Mouse (Mus musculus): ENCODE measurements at regions not wholly inside any gene's neighbourhood (a gene's known extent, or its start where the extent isn't known, plus 50 kb on each side); places are given as distances from the start of the nearest gene placed in this dataset.

DNA sequence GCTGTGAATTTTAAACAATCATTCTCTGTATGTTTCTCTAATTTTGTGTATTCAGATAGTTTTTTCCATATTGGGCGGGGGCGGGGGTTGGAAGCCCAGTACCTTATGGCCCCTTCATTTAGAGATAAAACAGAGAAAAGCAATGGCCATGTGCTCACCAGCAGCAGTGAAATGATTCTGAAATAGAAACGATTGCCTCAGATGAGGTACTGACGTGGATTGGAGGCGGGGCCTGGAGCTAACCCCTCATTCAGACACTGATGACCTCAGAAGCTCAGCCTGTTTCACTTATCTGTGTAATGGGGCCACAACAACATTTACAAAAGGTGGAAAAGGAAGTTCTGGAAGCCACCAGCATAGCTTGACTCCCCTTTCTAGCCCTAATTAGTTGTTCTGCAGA lies 223.0 kb upstream of the Irx5 start:
- Histone ChIP-seq H3K27me3 (ENCODE audit: insufficient read depth, low read length) (peaks cover 18% of the 10 kb centered on the region), H3K4me1 (replicated peaks; ENCODE audit: low read depth, low read length) (peaks cover 57% of the 10 kb centered on the region), H3K9me3 (ENCODE audit: low read length) (peaks cover 3% of the 10 kb centered on the region; the same call in 1 of the 2 replicates), H3K36me3 (ENCODE audit: insufficient read depth, low read length) (no peaks in the 10 kb centered on the region), H3K4me3 (replicated peaks; ENCODE audit: low read length) (peak overlapping the region; percentile 37)
- no peak for TF ChIP-seq NANOG (IDR thresholded peaks at IDR 0.05; ENCODE audit: borderline replicate concordance, low read length)
- TF ChIP-seq POU5F1 (IDR thresholded peaks at IDR 0.05; ENCODE audit: borderline replicate concordance, low read length) = no peak
- no peak for TF ChIP-seq CTCF (conservative IDR thresholded peaks at IDR 0.05; ENCODE audit: low read length)

DNA sequence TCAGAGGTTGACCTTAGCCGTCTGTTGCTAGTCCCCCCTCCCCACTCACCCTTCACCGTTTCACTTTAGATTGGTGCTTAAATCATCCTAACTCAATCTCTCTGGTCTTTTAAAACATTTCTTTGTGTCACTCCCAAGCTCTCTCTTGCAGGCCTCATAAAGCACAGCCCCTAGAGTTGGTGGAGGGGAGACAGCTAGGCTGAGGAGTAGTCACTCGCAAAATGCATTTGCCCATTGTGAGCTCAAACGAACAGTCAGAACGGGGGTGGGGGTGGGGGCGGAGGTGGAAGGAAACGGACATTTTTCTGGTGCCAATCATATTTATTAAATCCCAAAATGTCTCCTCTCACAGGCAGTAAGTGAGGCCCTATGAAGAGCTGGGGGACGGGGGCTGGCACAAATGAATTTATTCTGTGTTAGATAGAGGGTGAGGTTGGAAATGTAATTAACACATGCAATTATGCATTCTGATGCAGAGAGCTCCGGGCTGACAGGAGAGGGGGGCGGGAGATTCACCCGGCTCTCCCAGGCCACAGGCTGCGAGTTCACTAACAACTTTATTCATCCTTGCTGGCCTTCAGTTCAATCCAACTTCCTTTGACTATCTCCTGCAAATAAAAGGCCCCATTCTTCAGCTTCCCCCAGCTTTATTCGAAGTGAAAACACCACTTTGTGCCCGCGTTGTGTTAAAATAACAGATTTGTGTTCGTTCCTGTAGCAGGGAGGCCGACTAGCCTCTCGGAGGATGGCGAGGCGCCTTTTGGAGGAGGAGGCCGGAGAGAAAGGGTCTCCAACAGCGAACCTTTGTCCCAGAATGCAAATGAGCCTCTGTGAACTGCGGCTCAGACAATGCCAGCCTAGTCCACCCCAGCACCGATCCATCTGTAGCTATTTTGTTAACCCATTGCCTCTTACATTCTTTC lies 223.7 kb upstream of the Irx5 start:
- TF ChIP-seq NANOG (IDR thresholded peaks at IDR 0.05; ENCODE audit: borderline replicate concordance, low read length) = peak; percentile 53; the same call in 1 of the 2 replicates
- TF ChIP-seq CTCF (conservative IDR thresholded peaks at IDR 0.05; ENCODE audit: low read length) = no peak
- H3K27me3 ChIP-seq (ENCODE audit: insufficient read depth, low read length) = peaks cover 22% of the 10 kb centered on the region
- peaks cover 57% of the 10 kb centered on the region for H3K4me1 ChIP-seq (replicated peaks; ENCODE audit: low read depth, low read length)
- H3K9me3 ChIP-seq (ENCODE audit: low read length) = peaks cover 7% of the 10 kb centered on the region
- H3K4me3 ChIP-seq (replicated peaks; ENCODE audit: low read length) = peak overlapping the region; percentile 41
- no peaks in the 10 kb centered on the region for H3K36me3 ChIP-seq (ENCODE audit: insufficient read depth, low read length)

- 0 out of 2 replicates have a peak, but pooled peaks have one; percentile 39 for TF ChIP-seq NANOG (IDR thresholded peaks at IDR 0.05; ENCODE audit: borderline replicate concordance, low read length)
- TF ChIP-seq CTCF (conservative IDR thresholded peaks at IDR 0.05; ENCODE audit: low read length) = no peak
Measured at GRCm38 (mm10) chr8:92132949-92133348, 224.5 kb upstream of the Irx5 start.

DNA sequence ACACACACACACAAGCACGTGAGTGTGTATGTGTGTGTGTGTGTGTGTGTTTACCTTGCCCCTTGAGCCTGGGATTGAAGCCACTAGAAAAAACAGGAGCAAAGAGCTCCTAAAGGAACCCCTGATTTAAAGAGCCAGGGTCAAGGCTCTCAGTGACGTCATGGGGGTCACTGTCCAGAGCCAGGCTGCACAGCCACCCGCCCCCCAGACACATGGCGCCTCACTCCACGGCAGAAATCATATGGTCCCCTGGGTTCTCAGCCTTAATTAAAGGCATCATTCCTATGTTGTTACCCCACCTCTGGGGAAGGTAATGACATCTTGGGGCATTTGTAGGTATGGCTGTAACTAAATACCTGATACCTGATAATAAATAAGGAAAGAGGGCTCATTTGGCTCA lies 224.9 kb upstream of the Irx5 start:
- H3K36me3 ChIP-seq (ENCODE audit: insufficient read depth, low read length) = no peaks in the 10 kb centered on the region
- TF ChIP-seq POU5F1 (IDR thresholded peaks at IDR 0.05; ENCODE audit: borderline replicate concordance, low read length) = no peak
- no peak for TF ChIP-seq CTCF (conservative IDR thresholded peaks at IDR 0.05; ENCODE audit: low read length)
- no peak for TF ChIP-seq NANOG (IDR thresholded peaks at IDR 0.05; ENCODE audit: borderline replicate concordance, low read length)
- no peak overlapping the region for H3K4me3 ChIP-seq (replicated peaks; ENCODE audit: low read length)
- H3K9me3 ChIP-seq (ENCODE audit: low read length) = peaks cover 7% of the 10 kb centered on the region
- H3K4me1 ChIP-seq (replicated peaks; ENCODE audit: low read depth, low read length) = peaks cover 55% of the 10 kb centered on the region
- peaks cover 17% of the 10 kb centered on the region for H3K27me3 ChIP-seq (ENCODE audit: insufficient read depth, low read length)

More at GRCm38 (mm10) chr8:92132949-92133348, 224.5 kb upstream of the Irx5 start:
- H3K36me3 ChIP-seq (ENCODE audit: insufficient read depth, low read length) = no peaks in the 10 kb centered on the region
- peaks cover 7% of the 10 kb centered on the region for H3K9me3 ChIP-seq (ENCODE audit: low read length)
- peaks cover 57% of the 10 kb centered on the region for H3K4me1 ChIP-seq (replicated peaks; ENCODE audit: low read depth, low read length)
- peak overlapping the region; percentile 41; the same call in 1 of the 2 replicates for H3K4me3 ChIP-seq (replicated peaks; ENCODE audit: low read length)
- peaks cover 17% of the 10 kb centered on the region for H3K27me3 ChIP-seq (ENCODE audit: insufficient read depth, low read length)

DNA sequence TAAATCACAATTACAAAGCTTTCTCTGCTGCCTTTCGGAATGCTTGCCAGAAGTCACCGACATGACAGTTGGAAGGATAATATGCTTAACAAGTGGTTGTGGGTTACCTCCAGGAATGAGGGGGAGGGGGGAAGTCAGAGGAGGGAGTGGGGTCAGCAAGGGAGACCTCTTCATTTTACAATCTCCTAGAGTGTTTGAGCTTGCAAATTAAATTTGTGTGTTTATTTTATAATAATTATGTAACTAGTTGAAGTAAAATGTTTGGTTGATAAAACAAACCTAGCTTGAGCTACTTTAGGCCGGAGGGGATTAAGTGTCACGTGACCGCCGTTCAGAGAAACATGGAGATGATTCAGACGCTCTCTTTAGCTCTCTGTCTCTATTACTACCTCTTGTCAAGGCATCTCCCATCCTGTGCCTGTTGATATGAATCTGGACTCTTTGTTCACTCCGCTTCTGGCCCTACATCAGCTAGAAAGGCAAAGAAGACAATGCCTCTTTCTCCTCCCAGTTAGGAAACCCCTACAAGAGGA lies 227.3 kb upstream of the Irx5 start:
- no peaks in the 10 kb centered on the region for H3K36me3 ChIP-seq (ENCODE audit: insufficient read depth, low read length)
- H3K9me3 ChIP-seq (ENCODE audit: low read length) = peaks cover 12% of the 10 kb centered on the region
- TF ChIP-seq NANOG (IDR thresholded peaks at IDR 0.05; ENCODE audit: borderline replicate concordance, low read length) (no peak), CTCF (conservative IDR thresholded peaks at IDR 0.05; ENCODE audit: low read length) (no peak), POU5F1 (IDR thresholded peaks at IDR 0.05; ENCODE audit: borderline replicate concordance, low read length) (no peak)
- peaks cover 34% of the 10 kb centered on the region for H3K4me1 ChIP-seq (replicated peaks; ENCODE audit: low read depth, low read length)
- H3K27me3 ChIP-seq (ENCODE audit: insufficient read depth, low read length) = peaks cover 17% of the 10 kb centered on the region
- no peak overlapping the region for H3K4me3 ChIP-seq (replicated peaks; ENCODE audit: low read length)

- no peak for TF ChIP-seq CTCF (conservative IDR thresholded peaks at IDR 0.05; ENCODE audit: low read length)
- TF ChIP-seq POU5F1 (IDR thresholded peaks at IDR 0.05; ENCODE audit: borderline replicate concordance, low read length) = no peak
- TF ChIP-seq NANOG (IDR thresholded peaks at IDR 0.05; ENCODE audit: borderline replicate concordance, low read length) = no peak
- Histone ChIP-seq H3K4me3 (replicated peaks; ENCODE audit: low read length) (no peak overlapping the region), H3K36me3 (ENCODE audit: insufficient read depth, low read length) (no peaks in the 10 kb centered on the region), H3K27me3 (ENCODE audit: insufficient read depth, low read length) (peaks cover 17% of the 10 kb centered on the region), H3K9me3 (ENCODE audit: low read length) (peaks cover 12% of the 10 kb centered on the region), H3K4me1 (replicated peaks; ENCODE audit: low read depth, low read length) (peaks cover 27% of the 10 kb centered on the region)
Measured at GRCm38 (mm10) chr8:92129241-92130015, 228.0 kb upstream of the Irx5 start.

GRCm38 (mm10) chr8:92125631-92126030 lies 231.8 kb upstream of the Irx5 start:
- no peak overlapping the region for H3K4me3 ChIP-seq (replicated peaks; ENCODE audit: low read length)
- no peaks in the 10 kb centered on the region for H3K36me3 ChIP-seq (ENCODE audit: insufficient read depth, low read length)
- H3K27me3 ChIP-seq (ENCODE audit: insufficient read depth, low read length) = peaks cover 6% of the 10 kb centered on the region
- H3K4me1 ChIP-seq (replicated peaks; ENCODE audit: low read depth, low read length) = no peaks in the 10 kb centered on the region
- no peak for TF ChIP-seq CTCF (conservative IDR thresholded peaks at IDR 0.05; ENCODE audit: low read length)
- no peak for TF ChIP-seq POU5F1 (IDR thresholded peaks at IDR 0.05; ENCODE audit: borderline replicate concordance, low read length)
- TF ChIP-seq NANOG (IDR thresholded peaks at IDR 0.05; ENCODE audit: borderline replicate concordance, low read length) = no peak
- H3K9me3 ChIP-seq (ENCODE audit: low read length) = peaks cover 12% of the 10 kb centered on the region

DNA sequence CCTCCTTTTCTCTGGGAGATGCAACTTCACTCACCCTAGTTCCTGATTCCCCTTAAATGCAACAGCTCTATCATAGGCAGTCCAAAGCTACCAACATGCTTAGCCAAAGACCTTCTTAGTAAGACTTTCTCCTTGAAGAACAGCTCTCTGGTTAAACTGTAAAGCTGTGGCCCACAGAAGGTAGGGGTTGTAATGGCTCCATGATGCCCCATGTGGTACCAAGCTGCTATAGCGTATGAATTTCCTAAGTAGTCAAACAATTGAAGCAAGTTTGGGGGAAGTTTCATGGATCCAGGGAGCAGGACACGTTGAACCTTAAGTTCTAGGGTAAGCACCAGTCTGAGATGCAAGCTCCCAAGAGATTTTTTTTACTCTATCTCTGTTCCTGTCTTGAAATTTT lies 236.1 kb upstream of the Irx5 start:
- Histone ChIP-seq H3K27me3 (ENCODE audit: insufficient read depth, low read length) (no peaks in the 10 kb centered on the region), H3K4me1 (replicated peaks; ENCODE audit: low read depth, low read length) (no peaks in the 10 kb centered on the region), H3K4me3 (replicated peaks; ENCODE audit: low read length) (no peak overlapping the region), H3K36me3 (ENCODE audit: insufficient read depth, low read length) (no peaks in the 10 kb centered on the region), H3K9me3 (ENCODE audit: low read length) (peaks cover 5% of the 10 kb centered on the region)
- TF ChIP-seq NANOG (IDR thresholded peaks at IDR 0.05; ENCODE audit: borderline replicate concordance, low read length) = no peak
- peak; percentile 30 for TF ChIP-seq CTCF (conservative IDR thresholded peaks at IDR 0.05; ENCODE audit: low read length)

Data from E14TG2a.4 (cell line).